Comparison of ENCODE assay signal across 20 mouse cellular contexts in genomic region chr12:75723839-75724463, GRCm38 (mm10). TPM values are rescaled to one million over a fixed set of nuclear protein-coding genes. Genes with fewer than 3 reads are reported as not detected.
DNase-seq lines count a peak whose midpoint lies in the region; ATAC-seq lines count a peak whose summit lies in the region.
"Had no signal": no experiment of that assay in that cellular context is flagged by ENCODE, and none has a peak within 500 bp of the region (broad histone marks: within the 10 kb centered on the region; RNA-seq: fewer than 3 reads in every experiment).

No protein-coding gene starts in this region.

- H3K9ac ChIP-seq in liver, embryonic 13.5 days = peak overlapping the region; percentile 51
- H3K9ac ChIP-seq in stomach, embryonic 15.5 days = no peak overlapping the region
- no peak overlapping the region for H3K9ac ChIP-seq in heart, embryonic 11.5 days (ENCODE audit: low read depth, low read length)
- H3K9ac ChIP-seq: forebrain, embryonic 12.5 days; hindbrain, embryonic 14.5 days; intestine, embryonic 15.5 days; lung, embryonic 15.5 days had no signal

- 38% methylated on average over 11 of the region's 11 CpGs for WGBS in liver, embryonic 13.5 days (ENCODE audit: insufficient replicate concordance)
- 72% methylated on average over 11 of the region's 11 CpGs for WGBS in stomach, embryonic 15.5 days
- WGBS in heart, embryonic 11.5 days (ENCODE audit: insufficient replicate concordance) = 73% methylated on average over 11 of the region's 11 CpGs

- peak; percentile 80 for ATAC-seq in liver, embryonic 13.5 days (ENCODE audit: low read depth)
- ATAC-seq in stomach, embryonic 15.5 days (ENCODE audit: insufficient read depth, low FRiP score, low read depth) = peak; percentile 63; the same call in 1 of the 2 replicates
- ATAC-seq in heart, embryonic 11.5 days (replicated peaks; ENCODE audit: insufficient number of reproducible peaks, low FRiP score, low TSS enrichment) = no peak
- ATAC-seq: activated CD4-positive, CD25-positive, alpha-beta regulatory T cell, adult 4 months; intestine, embryonic 15.5 days; Patski had no signal

- H3K4me1 ChIP-seq in liver, embryonic 13.5 days (replicated peaks) = peaks cover 54% of the 10 kb centered on the region
- H3K4me1 ChIP-seq in stomach, embryonic 15.5 days = no peaks in the 10 kb centered on the region
- H3K4me1 ChIP-seq in heart, embryonic 11.5 days (ENCODE audit: control insufficient read depth, insufficient read depth, low read length) = 0 out of 2 replicates have a peak, but pooled peaks cover 6% of the 10 kb centered on the region
- H3K4me1 ChIP-seq: intestine, embryonic 15.5 days; lung, embryonic 15.5 days had no signal

- peak; percentile 10 for DNase-seq in retina, embryonic 14.5 days (ENCODE audit: low spot score)
- no peak for DNase-seq in retina, postnatal 1 day
- DNase-seq in c-Kit-negative CD71-positive TER-119-positive erythroid progenitor cells, embryonic 14.5 days (ENCODE audit: low read depth, low spot score) = peak; percentile 17
- peak; percentile 43 for DNase-seq in liver, embryonic 13.5 days
- no peak for DNase-seq in right cerebral cortex, postnatal 14 days
- DNase-seq in lung, postnatal 10 days = no peak
- DNase-seq: adrenal gland, postnatal 25 days; cerebellum, postnatal 10 days; gastrocnemius, postnatal 25 days; layer of hippocampus, postnatal 36 days; thymus, postnatal 4 days had no signal

- H3K4me2 ChIP-seq in liver, embryonic 13.5 days = peak overlapping the region; percentile 61
- no peak overlapping the region for H3K4me2 ChIP-seq in stomach, embryonic 15.5 days
- H3K4me2 ChIP-seq in heart, embryonic 11.5 days = no peak overlapping the region
- H3K4me2 ChIP-seq: forebrain, embryonic 12.5 days; hindbrain, embryonic 14.5 days; intestine, embryonic 15.5 days; lung, embryonic 15.5 days had no signal

- peak overlapping the region; percentile 26 for H3K4me3 ChIP-seq in liver, embryonic 13.5 days (replicated peaks)
- no peak overlapping the region for H3K4me3 ChIP-seq in stomach, embryonic 15.5 days (replicated peaks)
- no peak overlapping the region for H3K4me3 ChIP-seq in heart, embryonic 11.5 days (ENCODE audit: low read depth, low read length)
- H3K4me3 ChIP-seq: forebrain, embryonic 12.5 days; intestine, embryonic 15.5 days; lung, embryonic 15.5 days had no signal

- H3K27ac ChIP-seq in liver, embryonic 13.5 days = peak overlapping the region; percentile 86
- no peak overlapping the region for H3K27ac ChIP-seq in stomach, embryonic 15.5 days
- H3K27ac ChIP-seq in heart, embryonic 11.5 days (ENCODE audit: low read depth, low read length) = no peak overlapping the region
- H3K27ac ChIP-seq: forebrain, embryonic 12.5 days; hindbrain, embryonic 14.5 days; intestine, embryonic 15.5 days; lung, embryonic 15.5 days had no signal

- H3K36me3 ChIP-seq in liver, embryonic 13.5 days = peaks cover 29% of the 10 kb centered on the region
- peaks cover 3% of the 10 kb centered on the region; the same call in 1 of the 2 replicates for H3K36me3 ChIP-seq in stomach, embryonic 15.5 days
- H3K36me3 ChIP-seq in heart, embryonic 11.5 days (ENCODE audit: control insufficient read depth, insufficient read depth, low read length) = peaks cover 5% of the 10 kb centered on the region; the same call in 1 of the 2 replicates
- H3K36me3 ChIP-seq: intestine, embryonic 15.5 days had no signal

- no peaks in the 10 kb centered on the region for H3K27me3 ChIP-seq in liver, embryonic 13.5 days
- no peaks in the 10 kb centered on the region for H3K27me3 ChIP-seq in stomach, embryonic 15.5 days (replicated peaks)
- no peaks in the 10 kb centered on the region for H3K27me3 ChIP-seq in heart, embryonic 11.5 days (ENCODE audit: control insufficient read depth, insufficient read depth, low read length)
- H3K27me3 ChIP-seq: CH12.LX; forebrain, embryonic 12.5 days; intestine, embryonic 15.5 days; lung, embryonic 15.5 days; Patski had no signal

- no peaks in the 10 kb centered on the region for H3K9me3 ChIP-seq in liver, embryonic 13.5 days (replicated peaks)
- H3K9me3 ChIP-seq in stomach, embryonic 15.5 days = no peaks in the 10 kb centered on the region
- H3K9me3 ChIP-seq in heart, embryonic 11.5 days (replicated peaks; ENCODE audit: control insufficient read depth, low read length) = no peaks in the 10 kb centered on the region
- H3K9me3 ChIP-seq: forebrain, embryonic 12.5 days; intestine, embryonic 15.5 days; lung, embryonic 15.5 days had no signal

RNA-seq across cellular contexts. Expression of gene Sgpp1, which starts 11.6 kb away (rescaled TPM):
- polyA plus RNA-seq in liver, embryonic 13.5 days (2015; fragmentation: Nextera tagmentation; extraction: Ambion mirVana) = 11.1 and 15.2 TPM in 2 replicates
- 21.9 and 23.4 TPM in 2 replicates for polyA plus RNA-seq in stomach, embryonic 15.5 days (2015; fragmentation: Nextera tagmentation; extraction: Ambion mirVana)
- 17.1 and 19.9 TPM in 2 replicates for polyA plus RNA-seq in heart, embryonic 11.5 days (2014; fragmentation: Nextera tagmentation; extraction: Ambion mirVana)

RNA-seq across cellular contexts. Expression of gene Wdr89, which starts 54.6 kb away (rescaled TPM):
- polyA plus RNA-seq in liver, embryonic 13.5 days (2015; fragmentation: Nextera tagmentation; extraction: Ambion mirVana) = 7.9 and 8.3 TPM in 2 replicates
- 10.8 and 16.8 TPM in 2 replicates for polyA plus RNA-seq in stomach, embryonic 15.5 days (2015; fragmentation: Nextera tagmentation; extraction: Ambion mirVana)
- polyA plus RNA-seq in heart, embryonic 11.5 days (2014; fragmentation: Nextera tagmentation; extraction: Ambion mirVana) = 9.6 and 9.9 TPM in 2 replicates

Comparison
In these comparisons a context has a peak if more than half of its experiments do, and no peak if none do; other contexts are left out.
1. DNase-seq: peak in retina, embryonic 14.5 days (single experiment), c-Kit-negative CD71-positive TER-119-positive erythroid progenitor cells, embryonic 14.5 days (single experiment) and liver, embryonic 13.5 days (single experiment); none in retina, postnatal 1 day (single experiment), right cerebral cortex, postnatal 14 days (single experiment) and lung, postnatal 10 days (single experiment).